Mouse (Mus musculus) midbrain, embryonic 11.5 days (tissue): Measurements from ENCODE around the gene Csde1. TPM values are rescaled to one million over a fixed set of nuclear protein-coding genes. Genes with fewer than 3 reads are reported as not detected.

Experiments
- ATAC-seq: fragments of 200-750 bp; cut with Nextera tagmentation; 2 replicates; pipeline ENCODE4 v1.8.0; 2017; ENCODE audit warnings: moderate TSS enrichment, moderate library complexity; ENCODE audit not compliant: low FRiP score
- DNase-seq: peaks from one replicate; pipeline ENCODE4 v3.0.0; 2015; ENCODE audit warnings: low spot score; ENCODE audit errors: missing footprints
- H3K27ac ChIP-seq: fragments of 300-500 bp; sonication (generic); 2 replicates; pipeline ENCODE4 v1.5.1; 2014; ENCODE audit warnings: low read depth, low read length
- H3K27me3 ChIP-seq: fragments of 300-500 bp; sonication (generic); 2 replicates; pipeline ENCODE4 v1.6.1; 2014; ENCODE audit warnings: mild to moderate bottlenecking, low read length, moderate library complexity, mixed read lengths; ENCODE audit not compliant: control insufficient read depth, insufficient read depth
- H3K36me3 ChIP-seq: fragments of 300-500 bp; sonication (generic); 2 replicates; pipeline ENCODE4 v1.6.1; 2014; ENCODE audit warnings: mild to moderate bottlenecking, low read length, moderate library complexity, mixed read lengths; ENCODE audit not compliant: control insufficient read depth, insufficient read depth
- H3K4me1 ChIP-seq: fragments of 300-500 bp; sonication (generic); 2 replicates; pipeline ENCODE4 v1.6.1; 2014; ENCODE audit warnings: low read length; ENCODE audit not compliant: control insufficient read depth, insufficient read depth
- H3K4me2 ChIP-seq: fragments of 300-500 bp; sonication (generic); 2 replicates; pipeline ENCODE4 v1.6.1; 2014; ENCODE audit warnings: mild to moderate bottlenecking, moderate library complexity
- H3K4me3 ChIP-seq: fragments of 300-500 bp; sonication (generic); 2 replicates; pipeline ENCODE4 v1.5.1; 2014; ENCODE audit warnings: low read depth, low read length
- H3K9ac ChIP-seq: fragments of 300-500 bp; sonication (generic); 2 replicates; pipeline ENCODE4 v1.6.1; 2014; ENCODE audit warnings: low read length
- H3K9me3 ChIP-seq: fragments of 300-500 bp; sonication (generic); 2 replicates; pipeline ENCODE4 v1.6.1; 2016; ENCODE audit warnings: low read length; ENCODE audit not compliant: control insufficient read depth
- WGBS: fragments of 180-500 bp; shearing (Covaris S2); extraction: QIAGEN DNeasy Blood & Tissue Kit; methylation state at CpG from one replicate; pipeline ENCODE4 v1.1.7; 2014; 5-methylcytosine and 5-hydroxymethylcytosine counted together
- polyA plus RNA-seq: library from polyadenylated mRNA; unstranded; fragments of >200 nt; fragmentation: Nextera tagmentation; extraction: Ambion mirVana; gene quantifications from 2 replicates; pipeline ENCODE4 v1.2.1, GENCODE M21; 2014

The Csde1 gene
- polyA plus RNA-seq, 1 experiment from 2014 or later: 522 TPM

DNA sequence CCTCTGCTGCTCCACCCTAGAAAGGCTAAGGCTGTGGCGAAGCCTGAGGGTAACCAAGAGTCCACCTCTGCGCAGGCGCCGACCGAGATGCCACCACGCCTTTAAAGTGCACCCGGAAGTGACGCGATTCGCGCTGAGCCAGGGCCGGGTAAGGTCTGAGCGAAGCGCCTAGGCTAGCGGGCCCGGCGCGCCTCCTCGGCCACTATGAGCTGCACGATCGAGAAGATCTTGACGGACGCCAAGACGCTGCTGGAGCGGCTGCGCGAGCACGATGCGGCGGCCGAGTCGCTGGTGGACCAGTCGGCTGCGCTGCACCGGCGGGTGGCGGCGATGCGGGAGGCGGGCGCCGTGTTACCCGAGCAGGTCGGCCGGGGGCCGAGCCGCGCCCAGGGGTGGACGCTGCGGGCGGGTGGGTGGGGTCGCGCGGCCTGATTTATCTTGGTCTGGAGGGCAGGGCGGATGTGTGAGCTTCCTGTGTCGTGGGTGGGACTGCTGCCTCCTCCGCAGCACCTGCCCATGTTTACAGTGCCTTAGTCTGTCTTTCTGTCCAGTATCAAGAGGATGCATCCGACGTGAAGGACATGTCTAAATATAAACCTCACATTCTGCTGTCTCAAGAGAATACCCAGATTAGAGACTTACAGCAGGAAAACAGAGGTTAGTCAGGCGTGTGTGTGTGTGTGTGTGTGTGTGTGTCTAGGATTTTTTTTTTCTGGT, 24.5 kb upstream of the Csde1 start, which contains the start of gene Sike1:
Sike1 (plus strand) TSS at position 104 of the 717 bp plus-strand sequence.
- under 1% methylated on average over 55 of the region's 60 CpGs for WGBS
- no peaks in the 10 kb centered on the region for H3K27me3 ChIP-seq
- DNase-seq (peak; percentile 98), ATAC-seq (peak; percentile 98)
- peaks cover 18% of the 10 kb centered on the region for H3K36me3 ChIP-seq
- H3K4me3 ChIP-seq: peak within 1 kb of the TSS; percentile 83
- no peaks in the 10 kb centered on the region for H3K9me3 ChIP-seq
- peaks cover 14% of the 10 kb centered on the region; the same call in 1 of the 2 replicates for H3K4me1 ChIP-seq
- peak within 1 kb of the TSS; percentile 80 for H3K27ac ChIP-seq
- H3K4me2 ChIP-seq: peak within 1 kb of the TSS; percentile 61
- peak within 1 kb of the TSS; percentile 76 for H3K9ac ChIP-seq

DNA sequence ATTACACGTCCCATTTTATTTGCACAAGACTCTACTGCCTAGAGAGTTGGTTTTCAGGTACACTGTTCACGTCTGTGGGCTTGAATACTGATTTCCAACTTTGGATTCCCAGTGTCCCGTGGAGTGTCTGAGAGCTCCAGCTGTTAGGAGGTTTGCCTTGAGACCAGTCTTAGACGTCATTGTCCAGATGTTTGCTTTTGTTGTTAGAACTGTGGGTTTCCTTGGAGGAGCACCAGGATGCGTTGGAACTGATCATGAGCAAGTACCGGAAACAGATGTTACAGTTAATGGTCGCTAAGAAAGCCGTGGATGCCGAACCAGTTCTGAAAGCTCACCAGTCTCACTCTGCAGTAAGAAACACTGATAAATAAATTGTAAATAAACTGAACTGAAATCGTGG, 23.2 kb upstream of the Csde1 start:
- no peaks in the 10 kb centered on the region for H3K27me3 ChIP-seq
- peaks cover 14% of the 10 kb centered on the region; the same call in 1 of the 2 replicates for H3K4me1 ChIP-seq
- DNase-seq (no peak), ATAC-seq (no peak)
- H3K4me2 ChIP-seq: no peak overlapping the region
- H3K9ac ChIP-seq: no peak overlapping the region
- no peak overlapping the region for H3K27ac ChIP-seq
- H3K36me3 ChIP-seq: peaks cover 22% of the 10 kb centered on the region
- no peak overlapping the region for H3K4me3 ChIP-seq
- no peaks in the 10 kb centered on the region for H3K9me3 ChIP-seq
- 78% methylated on average over 10 of the region's 10 CpGs for WGBS

- WGBS: 93% methylated on average over 3 of the region's 3 CpGs
- no peak for ATAC-seq
These were observed 22.6 kb upstream of the Csde1 start for GRCm38 (mm10) chr3:102997591-102997990.

DNA sequence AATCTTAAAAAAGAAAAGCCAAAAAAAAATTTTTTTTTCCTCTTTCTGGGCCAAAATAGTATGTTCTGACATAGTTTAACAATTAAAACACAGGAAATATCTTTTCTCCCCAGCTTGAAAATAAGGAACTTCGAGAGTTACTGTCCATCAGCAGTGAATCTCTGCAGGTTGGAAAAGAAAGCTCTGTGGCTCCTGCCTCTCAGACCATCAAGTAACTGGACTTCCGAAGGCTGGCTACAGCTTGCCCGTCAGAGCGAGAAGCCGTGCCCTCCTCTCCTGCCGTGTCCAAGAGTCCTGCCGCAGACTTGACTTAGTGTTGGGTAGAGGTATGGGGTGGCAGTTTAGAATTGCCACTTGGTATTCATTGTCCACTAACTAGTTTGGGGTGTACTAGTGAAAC, 18.6 kb upstream of the Csde1 start:
- Histone ChIP-seq H3K4me2 (no peak overlapping the region), H3K9ac (no peak overlapping the region), H3K27me3 (no peaks in the 10 kb centered on the region), H3K36me3 (peaks cover 22% of the 10 kb centered on the region), H3K27ac (no peak overlapping the region), H3K9me3 (no peaks in the 10 kb centered on the region), H3K4me1 (peaks cover 4% of the 10 kb centered on the region; the same call in 1 of the 2 replicates), H3K4me3 (no peak overlapping the region)
- ATAC-seq (no peak), DNase-seq (no peak)
- 96% methylated on average over 7 of the region's 7 CpGs for WGBS

More at GRCm38 (mm10) chr3:102997591-102997990, 22.6 kb upstream of the Csde1 start:
- H3K27ac ChIP-seq: no peak overlapping the region
- no peaks in the 10 kb centered on the region for H3K27me3 ChIP-seq
- no peak for DNase-seq
- no peaks in the 10 kb centered on the region for H3K9me3 ChIP-seq
- H3K4me2 ChIP-seq: no peak overlapping the region
- no peak overlapping the region for H3K9ac ChIP-seq
- no peak overlapping the region for H3K4me3 ChIP-seq
- H3K36me3 ChIP-seq: peaks cover 22% of the 10 kb centered on the region
- H3K4me1 ChIP-seq: peaks cover 14% of the 10 kb centered on the region; the same call in 1 of the 2 replicates

DNA sequence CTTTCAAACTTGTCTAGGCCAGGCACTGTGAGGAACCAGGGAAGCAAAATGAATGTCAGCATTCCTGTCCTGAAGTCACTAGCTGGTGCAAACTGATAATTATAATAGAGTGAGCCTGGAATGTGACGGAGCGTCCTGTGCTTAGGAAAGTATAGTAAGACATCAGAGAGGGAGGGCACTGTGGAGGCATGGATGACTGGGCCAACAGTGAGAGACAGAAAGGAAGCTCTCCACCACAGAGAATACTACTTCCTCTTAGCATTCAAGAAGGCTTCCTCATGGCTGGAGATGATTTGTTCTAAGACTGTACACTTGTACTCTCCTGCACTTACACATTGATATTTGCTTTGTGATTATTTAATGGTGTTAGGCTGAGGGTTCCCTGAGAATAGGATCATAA, 2.9 kb upstream of the Csde1 start:
- no peak for ATAC-seq
- Histone ChIP-seq H3K4me3 (no peak overlapping the region), H3K9ac (no peak overlapping the region), H3K9me3 (no peaks in the 10 kb centered on the region), H3K36me3 (no peaks in the 10 kb centered on the region), H3K27ac (no peak overlapping the region), H3K27me3 (no peaks in the 10 kb centered on the region), H3K4me2 (no peak overlapping the region), H3K4me1 (peaks cover 1% of the 10 kb centered on the region; the same call in 1 of the 2 replicates)
- 68% methylated on average over 2 of the region's 2 CpGs for WGBS
- DNase-seq: no peak

GRCm38 (mm10) chr3:103019462-103019861, 764 bp upstream of the Csde1 start:
- no peaks in the 10 kb centered on the region for H3K27me3 ChIP-seq
- H3K4me1 ChIP-seq: peaks cover 3% of the 10 kb centered on the region; the same call in 1 of the 2 replicates
- 87% methylated on average over 2 of the region's 2 CpGs for WGBS
- ATAC-seq: no peak
- peak overlapping the region; percentile 48; the same call in 1 of the 2 replicates for H3K4me2 ChIP-seq
- H3K27ac ChIP-seq: no peak overlapping the region
- no peak for DNase-seq
- no peak overlapping the region for H3K4me3 ChIP-seq
- no peaks in the 10 kb centered on the region for H3K36me3 ChIP-seq
- peak overlapping the region; percentile 99; the same call in 1 of the 2 replicates for H3K9ac ChIP-seq
- no peaks in the 10 kb centered on the region for H3K9me3 ChIP-seq

DNA sequence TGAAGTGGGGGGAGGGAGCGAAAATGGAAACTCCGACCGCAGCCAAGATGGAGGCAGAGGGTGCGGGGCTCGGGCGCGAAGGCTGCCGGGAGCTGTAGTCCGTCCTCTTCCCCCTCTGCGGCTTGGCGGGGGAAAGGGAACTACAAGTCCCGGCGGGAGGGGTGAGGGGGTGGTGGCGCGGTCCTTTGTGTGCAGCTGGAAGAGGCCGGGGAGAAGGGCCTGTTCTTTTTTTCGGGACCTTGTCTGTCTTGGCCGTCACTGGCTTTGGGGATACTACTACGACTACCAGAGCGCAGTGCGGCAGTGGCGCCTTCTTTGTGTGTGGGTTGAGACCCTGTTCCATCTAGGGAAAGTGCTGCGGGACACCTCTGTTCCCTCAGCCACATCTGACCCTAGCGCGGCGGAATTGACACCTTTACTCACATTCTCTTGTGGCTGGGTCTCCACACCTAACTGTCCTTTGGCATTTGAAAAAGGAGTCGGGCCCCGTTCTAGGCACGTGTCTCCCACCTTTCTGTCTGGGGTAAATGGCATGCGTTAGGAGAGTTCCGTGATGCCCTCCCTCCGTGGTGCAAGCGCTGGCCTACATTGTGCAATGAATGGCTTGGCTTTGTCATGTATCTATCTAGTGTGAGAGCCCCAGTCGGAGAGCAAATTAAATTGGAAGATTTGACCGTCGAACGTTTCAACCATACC, 865 bp downstream of the Csde1 start:
- Histone ChIP-seq H3K4me1 (peaks cover 3% of the 10 kb centered on the region; the same call in 1 of the 2 replicates), H3K4me3 (peak overlapping the region; percentile 90), H3K36me3 (no peaks in the 10 kb centered on the region), H3K9ac (peak overlapping the region; percentile 99), H3K27me3 (no peaks in the 10 kb centered on the region), H3K4me2 (peak overlapping the region; percentile 53), H3K27ac (peak overlapping the region; percentile 93), H3K9me3 (no peaks in the 10 kb centered on the region)
- peak; percentile 99 for DNase-seq
- peak; percentile 95 for ATAC-seq
- under 1% methylated on average over 36 of the region's 37 CpGs for WGBS

DNA sequence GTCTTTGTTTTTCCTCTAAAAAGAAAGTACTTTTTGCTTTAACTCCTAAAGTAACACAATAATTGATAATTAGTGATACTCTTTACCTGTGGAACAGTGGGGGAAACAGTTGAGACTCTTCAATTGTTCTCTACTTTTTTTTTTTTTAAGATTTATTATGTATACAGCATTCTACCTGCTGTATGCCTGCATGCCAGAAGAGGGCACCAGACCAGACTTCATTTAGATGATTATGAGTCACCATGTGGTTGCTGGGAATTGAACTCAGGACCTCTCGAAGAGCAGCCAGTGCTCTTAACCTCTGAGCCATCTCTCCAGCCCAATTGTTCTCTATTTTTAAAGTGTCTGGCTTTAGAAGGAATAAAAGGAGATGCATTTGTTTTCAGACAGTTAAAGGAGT, 5.9 kb downstream of the Csde1 start:
- Histone ChIP-seq H3K4me2 (no peak overlapping the region), H3K9ac (no peak overlapping the region), H3K36me3 (peaks cover 5% of the 10 kb centered on the region; the same call in 1 of the 2 replicates), H3K4me1 (peaks cover 3% of the 10 kb centered on the region; the same call in 1 of the 2 replicates), H3K4me3 (no peak overlapping the region), H3K27me3 (no peaks in the 10 kb centered on the region), H3K9me3 (no peaks in the 10 kb centered on the region), H3K27ac (no peak overlapping the region)
- DNase-seq: no peak
- ATAC-seq: no peak
- 98% methylated on average over 1 of the region's 1 CpGs for WGBS

- Histone ChIP-seq H3K27ac (no peak overlapping the region), H3K9me3 (no peaks in the 10 kb centered on the region), H3K4me1 (no peaks in the 10 kb centered on the region), H3K36me3 (peaks cover 12% of the 10 kb centered on the region; the same call in 1 of the 2 replicates), H3K27me3 (no peaks in the 10 kb centered on the region; the same call in 1 of the 2 replicates), H3K4me2 (no peak overlapping the region), H3K9ac (no peak overlapping the region), H3K4me3 (no peak overlapping the region)
- ATAC-seq (no peak), DNase-seq (no peak)
- 93% methylated on average over 6 of the region's 6 CpGs for whole genome bisulfite sequencing
These were observed 20.1 kb downstream of the Csde1 start for GRCm38 (mm10) chr3:103040285-103040684.
